Mouse (Mus musculus): ENCODE results near the gene C1qtnf4. TPM values are rescaled to one million over a fixed set of nuclear protein-coding genes. Genes with fewer than 3 reads are reported as not detected.

The C1qtnf4 gene
- total and polyA plus RNA-seq, 2 experiments = 0.18 to 1.4 TPM

GRCm38 (mm10) chr2:90846597-90846954, 39.1 kb upstream of the C1qtnf4 start:
- no peak for DNase-seq (ENCODE audit: extremely low read depth, low read depth, low spot score)
- Histone ChIP-seq H3K79me2 (ENCODE audit: control insufficient read depth, insufficient read depth, low read length) (peaks cover 3% of the 10 kb centered on the region; the same call in 1 of the 2 replicates), H3K27ac (replicated peaks; ENCODE audit: insufficient read depth, low read depth, low read length) (peak overlapping the region; percentile 92), H3K9ac (ENCODE audit: low read depth, low read length) (peak overlapping the region; percentile 66), H3K36me3 (ENCODE audit: control insufficient read depth, insufficient read depth, low read length) (peaks cover 21% of the 10 kb centered on the region), H3K4me3 (ENCODE audit: insufficient read depth, low read depth, low read length) (peak overlapping the region; percentile 11), H3K4me1 (ENCODE audit: control insufficient read depth, insufficient read depth, low read length) (peaks cover 15% of the 10 kb centered on the region), H3K27me3 (ENCODE audit: control insufficient read depth, insufficient read depth, low read length) (no peaks in the 10 kb centered on the region)
- 1% methylated on average over 8 of the region's 8 CpGs for WGBS
- TF ChIP-seq CTCF (IDR thresholded peaks at IDR 0.05; ENCODE audit: low read depth, low read length) (no peak), POLR2A (IDR thresholded peaks at IDR 0.05; ENCODE audit: extremely low read depth, insufficient read depth, low read length) (no peak)

GRCm38 (mm10) chr2:90846955-90847680, 38.5 kb upstream of the C1qtnf4 start, which contains the start of gene Mtch2:
Gene Mtch2 (plus strand): TSS chr2:90847155.
- DNase-seq (ENCODE audit: extremely low read depth, low read depth, low spot score) = peak; percentile 87
- Histone ChIP-seq H3K4me1 (ENCODE audit: control insufficient read depth, insufficient read depth, low read length) (peaks cover 15% of the 10 kb centered on the region), H3K27ac (replicated peaks; ENCODE audit: insufficient read depth, low read depth, low read length) (peak within 1 kb of the TSS; percentile 93), H3K36me3 (ENCODE audit: control insufficient read depth, insufficient read depth, low read length) (peaks cover 25% of the 10 kb centered on the region), H3K27me3 (ENCODE audit: control insufficient read depth, insufficient read depth, low read length) (no peaks in the 10 kb centered on the region), H3K4me3 (ENCODE audit: insufficient read depth, low read depth, low read length) (peak within 1 kb of the TSS; percentile 89), H3K79me2 (ENCODE audit: control insufficient read depth, insufficient read depth, low read length) (peaks cover 3% of the 10 kb centered on the region; the same call in 1 of the 2 replicates), H3K9ac (ENCODE audit: low read depth, low read length) (peak within 1 kb of the TSS; percentile 95)
- TF ChIP-seq CTCF (IDR thresholded peaks at IDR 0.05; ENCODE audit: low read depth, low read length) (no peak), POLR2A (IDR thresholded peaks at IDR 0.05; ENCODE audit: extremely low read depth, insufficient read depth, low read length) (peak; percentile 93)
- under 1% methylated on average over 66 of the region's 67 CpGs for WGBS

DNA sequence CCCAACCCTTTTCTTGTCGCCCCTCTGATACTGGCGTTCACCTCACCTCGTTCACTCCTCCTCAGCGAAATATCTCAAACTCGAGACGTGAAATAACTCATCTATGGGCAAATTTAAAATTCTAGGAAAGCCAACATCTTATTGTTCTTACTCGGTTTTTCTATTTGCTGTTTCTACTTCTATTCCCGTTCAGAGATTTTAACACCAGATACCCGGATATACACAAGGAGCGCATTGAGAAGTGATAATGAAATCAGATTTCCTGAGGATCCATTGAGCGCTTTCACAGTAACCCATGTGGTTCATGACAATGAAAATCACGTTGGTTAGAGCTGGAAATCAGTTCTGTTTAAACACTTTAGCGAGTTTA, 38.0 kb upstream of the C1qtnf4 start:
- Histone ChIP-seq H3K27ac (replicated peaks; ENCODE audit: insufficient read depth, low read depth, low read length) (peak overlapping the region; percentile 93), H3K79me2 (ENCODE audit: control insufficient read depth, insufficient read depth, low read length) (peaks cover 3% of the 10 kb centered on the region; the same call in 1 of the 2 replicates), H3K36me3 (ENCODE audit: control insufficient read depth, insufficient read depth, low read length) (peaks cover 30% of the 10 kb centered on the region), H3K4me1 (ENCODE audit: control insufficient read depth, insufficient read depth, low read length) (peaks cover 15% of the 10 kb centered on the region), H3K27me3 (ENCODE audit: control insufficient read depth, insufficient read depth, low read length) (no peaks in the 10 kb centered on the region), H3K9ac (ENCODE audit: low read depth, low read length) (peak overlapping the region; percentile 95), H3K4me3 (ENCODE audit: insufficient read depth, low read depth, low read length) (peak overlapping the region; percentile 89)
- WGBS = 1% methylated on average over 13 of the region's 13 CpGs
- TF ChIP-seq POLR2A (IDR thresholded peaks at IDR 0.05; ENCODE audit: extremely low read depth, insufficient read depth, low read length) (no peak), CTCF (IDR thresholded peaks at IDR 0.05; ENCODE audit: low read depth, low read length) (no peak)
- DNase-seq (ENCODE audit: extremely low read depth, low read depth, low spot score) = peak; percentile 27

DNA sequence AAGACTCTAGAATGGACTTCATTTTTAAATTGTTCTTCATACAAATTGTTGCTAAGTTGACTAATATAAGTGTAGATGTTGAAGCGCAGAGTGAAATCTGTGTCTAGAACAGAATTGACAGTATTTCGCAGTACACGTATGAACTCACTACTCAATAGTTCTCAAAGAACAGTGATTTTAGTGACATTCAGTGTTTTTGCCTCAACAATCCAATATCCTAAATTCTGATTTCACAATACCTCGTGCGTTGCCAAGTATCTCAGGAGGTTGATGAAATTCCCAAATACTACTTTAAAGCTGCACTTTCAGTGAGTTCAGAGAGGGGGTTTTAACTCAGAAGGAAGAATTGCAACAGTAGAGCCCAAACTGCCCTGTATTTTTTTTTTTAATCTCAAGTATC, 37.3 kb upstream of the C1qtnf4 start:
- Histone ChIP-seq H3K4me3 (ENCODE audit: insufficient read depth, low read depth, low read length) (peak overlapping the region; percentile 89; the same call in 1 of the 2 replicates), H3K4me1 (ENCODE audit: control insufficient read depth, insufficient read depth, low read length) (peaks cover 15% of the 10 kb centered on the region), H3K27me3 (ENCODE audit: control insufficient read depth, insufficient read depth, low read length) (no peaks in the 10 kb centered on the region), H3K36me3 (ENCODE audit: control insufficient read depth, insufficient read depth, low read length) (peaks cover 36% of the 10 kb centered on the region), H3K9ac (ENCODE audit: low read depth, low read length) (no peak overlapping the region), H3K79me2 (ENCODE audit: control insufficient read depth, insufficient read depth, low read length) (peaks cover 3% of the 10 kb centered on the region; the same call in 1 of the 2 replicates), H3K27ac (replicated peaks; ENCODE audit: insufficient read depth, low read depth, low read length) (no peak overlapping the region)
- DNase-seq (ENCODE audit: extremely low read depth, low read depth, low spot score) = peak; percentile 94
- WGBS = 29% methylated on average over 5 of the region's 5 CpGs
- TF ChIP-seq POLR2A (IDR thresholded peaks at IDR 0.05; ENCODE audit: extremely low read depth, insufficient read depth, low read length) = no peak
- TF ChIP-seq CTCF (IDR thresholded peaks at IDR 0.05; ENCODE audit: low read depth, low read length) = no peak

DNA sequence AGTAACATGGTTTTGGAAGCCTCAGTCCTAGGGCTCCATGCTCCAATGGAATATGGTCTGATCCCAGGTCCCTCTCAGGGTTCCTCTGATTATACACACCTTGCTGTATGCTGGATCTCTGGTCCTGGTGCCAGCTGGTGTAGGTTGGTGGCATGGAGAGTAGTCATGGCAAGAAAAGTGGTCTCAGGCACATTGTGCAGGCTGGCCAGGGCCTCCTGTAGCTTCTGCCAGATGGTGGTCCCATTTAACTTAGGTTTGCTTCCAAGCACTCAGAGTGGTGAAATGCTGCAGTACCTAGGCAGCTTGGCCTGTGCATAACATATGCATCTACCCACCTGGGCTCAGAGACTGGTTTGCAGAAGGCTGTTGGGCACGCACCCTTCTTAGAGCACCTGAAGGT, 35.3 kb upstream of the C1qtnf4 start:
- H3K9ac ChIP-seq (ENCODE audit: low read depth, low read length) = no peak overlapping the region
- peaks cover 51% of the 10 kb centered on the region for H3K36me3 ChIP-seq (ENCODE audit: control insufficient read depth, insufficient read depth, low read length)
- no peaks in the 10 kb centered on the region for H3K27me3 ChIP-seq (ENCODE audit: control insufficient read depth, insufficient read depth, low read length)
- no peak overlapping the region for H3K27ac ChIP-seq (replicated peaks; ENCODE audit: insufficient read depth, low read depth, low read length)
- TF ChIP-seq CTCF (IDR thresholded peaks at IDR 0.05; ENCODE audit: low read depth, low read length) (no peak), POLR2A (IDR thresholded peaks at IDR 0.05; ENCODE audit: extremely low read depth, insufficient read depth, low read length) (no peak)
- H3K79me2 ChIP-seq (ENCODE audit: control insufficient read depth, insufficient read depth, low read length) = peaks cover 3% of the 10 kb centered on the region; the same call in 1 of the 2 replicates
- DNase-seq (ENCODE audit: extremely low read depth, low read depth, low spot score) = no peak
- H3K4me1 ChIP-seq (ENCODE audit: control insufficient read depth, insufficient read depth, low read length) = peaks cover 13% of the 10 kb centered on the region
- WGBS = 98% methylated on average over 1 of the region's 1 CpGs
- H3K4me3 ChIP-seq (ENCODE audit: insufficient read depth, low read depth, low read length) = no peak overlapping the region

DNA sequence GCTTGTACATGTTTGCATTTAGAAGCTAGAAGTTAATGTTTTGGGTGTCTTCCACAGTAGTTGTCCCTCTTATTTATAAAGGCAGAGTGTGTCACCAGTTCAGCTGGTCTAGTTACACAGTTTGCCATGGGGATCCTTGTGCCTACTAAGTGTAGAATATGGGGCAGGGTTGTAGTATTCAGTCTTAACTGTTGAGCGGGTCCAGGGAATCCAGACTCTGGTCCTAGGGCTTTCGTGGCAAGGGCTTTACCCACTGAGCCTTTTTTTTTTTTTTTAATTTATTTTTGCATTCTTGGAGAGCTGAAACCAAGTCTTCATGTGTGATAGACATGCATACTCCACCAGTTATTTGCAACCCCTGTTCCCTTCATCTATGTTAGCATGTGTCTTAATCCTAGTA, 24.2 kb upstream of the C1qtnf4 start:
- Histone ChIP-seq H3K27me3 (ENCODE audit: control insufficient read depth, insufficient read depth, low read length) (no peaks in the 10 kb centered on the region), H3K36me3 (ENCODE audit: control insufficient read depth, insufficient read depth, low read length) (peaks cover 73% of the 10 kb centered on the region), H3K9ac (ENCODE audit: low read depth, low read length) (no peak overlapping the region), H3K27ac (replicated peaks; ENCODE audit: insufficient read depth, low read depth, low read length) (no peak overlapping the region), H3K79me2 (ENCODE audit: control insufficient read depth, insufficient read depth, low read length) (no peaks in the 10 kb centered on the region; the same call in 1 of the 2 replicates), H3K4me1 (ENCODE audit: control insufficient read depth, insufficient read depth, low read length) (no peaks in the 10 kb centered on the region), H3K4me3 (ENCODE audit: insufficient read depth, low read depth, low read length) (no peak overlapping the region)
- 98% methylated on average over 2 of the region's 2 CpGs for WGBS
- TF ChIP-seq CTCF (IDR thresholded peaks at IDR 0.05; ENCODE audit: low read depth, low read length) (no peak), POLR2A (IDR thresholded peaks at IDR 0.05; ENCODE audit: extremely low read depth, insufficient read depth, low read length) (no peak)
- DNase-seq (ENCODE audit: extremely low read depth, low read depth, low spot score) = no peak

Measured in liver, adult 2 months (tissue).